Mouse (Mus musculus): ENCODE data around the gene Ptrhd1.
"Not testable (repeated sequence)": the region's sequence is repeated elsewhere in the genome, so short reads cannot be mapped to it uniquely, and the experiment has no call there.

The Ptrhd1 gene

GRCm38 (mm10) chr12:4233572-4234508 lies at the start of gene Ptrhd1, which contains the start of gene Cenpo:
Gene Ptrhd1 (plus strand): TSS chr12:4234027.
Gene Cenpo (minus strand): TSS chr12:4234294.
- DNase-seq, result peak; percentile 96 to 97

GRCm38 (mm10) chr12:4184648-4185047 lies 49.2 kb upstream of the Ptrhd1 start:
- DNase-seq, result no peak

GRCm38 (mm10) chr12:4188171-4189059 lies 45.4 kb upstream of the Ptrhd1 start:
- peak; percentile 73 to 84 for DNase-seq

GRCm38 (mm10) chr12:4189060-4189447 lies 44.8 kb upstream of the Ptrhd1 start:
- peak; percentile 64 to 71 for DNase-seq

GRCm38 (mm10) chr12:4192514-4192913 lies 41.3 kb upstream of the Ptrhd1 start:
- DNase-seq, result no peak

- peak in 1 of 2 experiments; percentile 34 for DNase-seq
Observed at GRCm38 (mm10) chr12:4193025-4193740, 40.6 kb upstream of the Ptrhd1 start.

GRCm38 (mm10) chr12:4194643-4195042 lies 39.2 kb upstream of the Ptrhd1 start:
- no peak for DNase-seq

- no peak for DNase-seq
Observed at GRCm38 (mm10) chr12:4198702-4199101, 35.1 kb upstream of the Ptrhd1 start.

GRCm38 (mm10) chr12:4199271-4199670 lies 34.6 kb upstream of the Ptrhd1 start:
- DNase-seq, result no peak

GRCm38 (mm10) chr12:4201454-4202200 lies 32.2 kb upstream of the Ptrhd1 start:
- peak; percentile 59 to 69 for DNase-seq

GRCm38 (mm10) chr12:4202206-4202605 lies 31.6 kb upstream of the Ptrhd1 start:
- DNase-seq, result peak; percentile 65 to 74

- DNase-seq, result no peak
Observed at GRCm38 (mm10) chr12:4206106-4206505, 27.7 kb upstream of the Ptrhd1 start.

- DNase-seq, result peak; percentile 80
Observed at GRCm38 (mm10) chr12:4208405-4209133, 25.3 kb upstream of the Ptrhd1 start.

GRCm38 (mm10) chr12:4209196-4209595 lies 24.6 kb upstream of the Ptrhd1 start:
- DNase-seq, result no peak

- DNase-seq, result no peak
Observed at GRCm38 (mm10) chr12:4211174-4211573, 22.7 kb upstream of the Ptrhd1 start.

GRCm38 (mm10) chr12:4212908-4213307 lies 20.9 kb upstream of the Ptrhd1 start:
- no peak for DNase-seq

- no peak for DNase-seq
Observed at GRCm38 (mm10) chr12:4230156-4230555, 3.7 kb upstream of the Ptrhd1 start.

- DNase-seq, result no peak
Observed at GRCm38 (mm10) chr12:4232777-4233176, 1.1 kb upstream of the Ptrhd1 start.

- no peak for DNase-seq
Observed at GRCm38 (mm10) chr12:4237481-4237880, 3.7 kb downstream of the Ptrhd1 start.

- not testable (repeated sequence) for DNase-seq
Observed at GRCm38 (mm10) chr12:4240281-4240680, 6.5 kb downstream of the Ptrhd1 start.

- DNase-seq, result no peak
Observed at GRCm38 (mm10) chr12:4243805-4244204, 10.0 kb downstream of the Ptrhd1 start.
